Mouse (Mus musculus) mesoderm, embryonic 11.5 days (tissue): ENCODE results near the gene Pfn3.
A peak's percentile ranks its signal among the peaks of the same experiment; 100 is the strongest.
"Not testable (repeated sequence)": the region's sequence is repeated elsewhere in the genome, so short reads cannot be mapped to it uniquely, and the experiment has no call there.

Experiments used
- DNase-seq: peaks from one replicate; pipeline ENCODE4 v3.0.0-alpha.2; 2012; ENCODE audit warnings: low read depth, low spot score

The Pfn3 gene

DNA sequence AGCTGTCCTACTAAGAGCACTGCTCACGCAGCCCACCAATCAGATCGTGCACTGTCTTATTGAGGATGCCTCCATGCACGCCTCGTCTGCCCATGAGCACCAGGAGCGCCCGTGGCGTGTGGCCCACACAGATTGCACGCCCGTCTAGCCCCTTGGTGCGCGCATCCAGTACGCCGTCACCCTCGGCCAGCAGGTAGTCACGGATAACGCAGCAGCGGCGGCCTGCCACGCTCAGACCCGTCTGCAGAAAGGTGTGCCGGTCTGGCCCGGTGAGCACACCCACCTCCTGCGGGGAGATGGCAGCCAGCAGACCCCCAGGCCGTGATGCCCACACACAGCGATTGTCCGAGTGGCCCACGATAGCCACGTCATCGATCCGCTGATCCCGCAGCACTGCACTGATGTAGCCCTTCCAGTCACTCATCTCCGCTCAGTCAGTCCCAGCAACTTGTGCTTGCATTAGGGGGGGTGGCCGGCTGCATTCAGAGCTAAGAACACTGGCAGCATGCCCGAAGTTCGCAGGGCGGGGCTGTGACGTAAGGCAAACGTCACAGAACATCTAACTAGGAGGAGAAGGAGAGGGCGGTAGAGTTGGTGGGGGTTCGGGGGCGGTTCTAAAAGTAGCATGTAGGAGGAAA lies at the start of gene Pfn3:
TSS of gene Pfn3 (minus strand) at position 490 of the 638 bp plus-strand sequence.
- DNase-seq, result peak; percentile 76

GRCm38 (mm10) chr13:55464027-55464884 lies 49.2 kb upstream of the Pfn3 start, which contains the start of gene Prr7:
TSS of gene Prr7 (plus strand) at chr13:55464267.
- peak; percentile 89 for DNase-seq

DNA sequence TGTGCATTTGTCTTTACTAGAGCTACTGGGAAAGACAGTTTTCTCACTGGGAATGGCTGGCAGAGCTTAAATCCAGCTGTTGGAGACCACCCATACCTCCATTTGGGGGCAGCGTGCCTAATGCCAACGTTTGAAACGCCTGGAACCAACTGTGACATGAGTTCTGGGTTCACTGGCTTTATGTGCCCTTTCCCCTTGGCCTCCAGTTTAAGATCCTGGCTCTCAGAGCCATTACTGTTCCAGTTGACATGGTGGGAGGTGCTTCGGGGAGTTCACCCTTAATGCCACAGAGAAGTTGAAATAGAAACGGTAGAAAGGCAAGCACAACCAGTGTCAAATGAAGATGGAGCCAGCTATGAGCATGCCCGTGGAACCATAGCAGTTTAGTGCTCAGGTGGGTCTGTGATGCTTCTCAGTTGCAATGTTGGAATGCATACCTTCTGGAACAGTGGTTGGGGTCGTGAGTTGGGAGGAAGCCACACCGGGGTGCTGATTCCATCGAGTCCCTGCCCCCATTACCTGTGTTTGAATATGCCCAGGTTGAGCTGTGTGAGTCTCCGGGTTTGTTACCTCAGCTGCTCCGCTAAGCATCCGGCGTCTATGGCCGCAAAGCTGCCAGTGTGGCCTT lies 48.5 kb upstream of the Pfn3 start:
- DNase-seq, result no peak

DNA sequence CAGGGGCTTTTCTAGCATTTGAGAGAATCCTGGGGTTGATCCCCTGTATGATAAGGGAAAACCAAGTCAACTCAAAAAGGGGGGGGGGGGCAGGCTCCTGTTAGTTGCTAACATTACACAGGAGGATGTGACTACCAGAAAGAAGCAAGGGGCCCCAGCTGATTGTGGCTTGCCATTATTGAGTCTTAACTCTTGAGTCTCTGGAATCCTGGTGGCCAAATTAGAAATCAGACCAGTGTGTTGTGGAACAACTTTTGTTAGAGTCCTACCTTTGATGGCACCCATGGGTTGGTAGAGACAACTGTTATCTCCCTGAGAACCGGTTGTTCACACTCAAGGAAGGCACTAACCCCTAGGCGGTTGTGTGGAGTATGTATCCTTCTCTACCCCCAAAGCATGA lies 47.9 kb upstream of the Pfn3 start:
- DNase-seq, result no peak

- DNase-seq, result no peak
Measured at GRCm38 (mm10) chr13:55451785-55452549, 36.9 kb upstream of the Pfn3 start.

- no peak for DNase-seq
Measured at GRCm38 (mm10) chr13:55451296-55451695, 36.3 kb upstream of the Pfn3 start.

DNA sequence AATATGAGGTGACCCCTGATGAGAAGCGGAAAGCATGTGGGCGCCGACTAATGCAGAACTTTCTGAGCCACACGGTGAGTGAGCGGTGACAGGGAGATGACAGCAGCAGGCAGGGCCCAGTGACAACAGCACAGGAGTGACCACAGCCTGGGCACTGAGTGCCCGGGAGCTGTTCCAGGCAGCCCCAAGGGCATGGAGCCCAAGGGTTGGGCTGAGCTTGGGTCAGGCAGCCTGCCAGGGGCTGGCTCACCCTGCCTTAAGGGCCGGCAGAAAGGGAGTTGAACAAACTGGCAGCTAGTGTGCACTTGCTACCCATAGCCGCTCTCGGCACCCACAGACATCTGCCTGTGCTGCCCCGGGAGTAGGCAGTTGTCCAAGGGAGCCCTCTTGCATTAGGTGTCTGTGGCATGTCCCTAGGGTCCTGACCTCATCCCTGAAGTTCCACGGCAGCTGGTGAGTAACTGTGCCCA lies 35.5 kb upstream of the Pfn3 start:
- no peak for DNase-seq

DNA sequence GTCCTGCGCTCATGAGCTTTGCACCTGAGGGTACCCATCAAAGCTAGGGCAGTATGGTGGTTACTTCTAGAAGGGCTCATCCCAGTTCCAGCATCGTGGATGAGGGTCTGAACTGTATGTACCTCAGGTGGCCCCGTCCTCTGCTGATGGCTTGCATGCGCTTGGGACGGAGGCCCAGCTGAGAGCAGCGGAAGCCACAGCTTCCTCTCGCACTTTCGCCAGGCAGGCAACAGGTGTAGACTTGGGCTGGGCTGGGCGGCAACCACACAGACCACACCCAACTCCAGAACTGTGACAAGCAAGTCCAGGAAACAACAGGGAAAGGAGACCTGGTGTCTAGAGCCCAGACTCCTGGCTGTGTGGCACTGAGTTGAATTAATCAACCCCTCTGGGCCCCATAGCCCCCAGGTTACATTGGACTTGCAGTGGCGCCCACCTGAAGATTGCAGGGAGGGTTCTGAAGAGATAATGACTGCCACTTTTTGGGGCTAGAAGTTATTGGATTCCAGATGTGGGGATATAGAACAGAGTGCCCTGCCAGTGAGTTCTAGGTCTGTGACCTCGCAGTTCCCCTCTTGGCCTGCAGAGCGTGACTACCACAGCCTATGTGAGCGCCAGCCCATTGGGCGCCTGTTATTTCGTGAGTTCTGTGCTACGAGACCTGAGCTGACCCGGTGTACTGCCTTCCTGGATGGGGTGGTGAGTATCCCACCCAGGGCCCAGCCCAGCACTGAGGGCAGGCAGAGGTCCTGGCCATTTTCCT lies 34.8 kb upstream of the Pfn3 start:
- no peak for DNase-seq

DNA sequence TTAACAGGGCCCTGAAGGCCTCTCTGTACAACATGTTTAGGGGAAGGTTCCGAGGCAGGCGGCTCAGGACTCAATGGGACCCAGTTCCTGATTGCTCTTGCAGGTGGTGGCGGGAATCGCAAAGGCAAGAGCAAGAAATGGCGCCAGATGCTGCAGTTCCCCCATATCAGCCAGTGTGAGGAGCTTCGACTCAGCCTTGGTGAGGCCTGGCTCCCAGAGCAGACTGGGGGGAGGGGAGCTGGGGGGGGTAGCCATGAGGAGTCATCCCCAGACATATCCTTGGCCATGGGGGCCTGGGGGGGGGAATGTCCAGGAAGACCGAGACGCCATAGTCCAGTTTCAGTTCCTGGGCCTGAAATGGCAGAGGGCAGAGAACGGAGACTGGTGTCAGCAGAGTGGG lies 34.2 kb upstream of the Pfn3 start:
- DNase-seq, result no peak

- DNase-seq, result no peak
Measured at GRCm38 (mm10) chr13:55448131-55448530, 33.1 kb upstream of the Pfn3 start.

DNA sequence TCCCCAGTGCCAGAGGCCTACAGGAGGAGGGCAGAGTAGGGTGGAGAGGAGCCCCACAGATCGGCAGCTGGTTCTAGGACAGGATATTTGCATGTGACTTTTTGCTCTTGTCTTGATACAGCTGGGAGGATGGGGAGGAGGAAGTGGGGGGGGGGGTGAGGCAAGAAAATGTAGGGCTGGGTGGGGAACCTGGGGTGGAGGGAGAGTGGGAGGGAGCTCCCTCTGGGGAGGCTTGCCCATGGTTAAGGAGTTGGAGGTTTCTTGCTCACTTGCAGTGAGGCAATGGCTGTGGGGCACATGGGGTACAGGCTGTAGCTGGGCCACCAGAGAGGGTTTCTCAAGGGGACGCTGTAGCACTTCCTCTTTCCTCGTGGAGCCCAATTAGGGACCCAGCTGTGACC lies 32.5 kb upstream of the Pfn3 start:
- DNase-seq, result no peak

GRCm38 (mm10) chr13:55446483-55447105 lies 31.6 kb upstream of the Pfn3 start:
- DNase-seq, result no peak

GRCm38 (mm10) chr13:55445361-55446091 lies 30.5 kb upstream of the Pfn3 start:
- DNase-seq, result peak; percentile 50

DNA sequence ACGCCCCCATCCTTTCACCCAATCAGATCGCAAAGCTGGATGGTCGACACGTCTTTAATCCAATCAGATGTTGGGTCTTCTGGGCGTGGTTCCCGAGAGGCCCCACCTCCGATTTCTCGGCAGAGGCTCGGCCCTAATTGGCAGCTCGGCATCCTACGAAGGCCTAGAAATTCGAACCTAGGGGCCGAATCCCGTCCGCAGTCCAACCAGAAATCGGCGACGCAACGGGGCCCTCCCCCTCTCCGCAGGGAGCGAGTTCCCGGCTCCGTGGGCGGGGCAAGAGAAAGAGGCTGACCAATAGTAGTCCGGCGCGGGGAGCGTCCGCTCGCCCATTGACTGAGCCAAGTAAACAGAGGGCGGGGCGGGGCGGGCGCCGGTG lies 29.9 kb upstream of the Pfn3 start, which contains the start of gene Grk6:
TSS of gene Grk6 (plus strand) at position 136 of the 379 bp plus-strand sequence.
- DNase-seq, result peak; percentile 99

- no peak for DNase-seq
Measured at GRCm38 (mm10) chr13:55444286-55444936, 29.4 kb upstream of the Pfn3 start.

DNA sequence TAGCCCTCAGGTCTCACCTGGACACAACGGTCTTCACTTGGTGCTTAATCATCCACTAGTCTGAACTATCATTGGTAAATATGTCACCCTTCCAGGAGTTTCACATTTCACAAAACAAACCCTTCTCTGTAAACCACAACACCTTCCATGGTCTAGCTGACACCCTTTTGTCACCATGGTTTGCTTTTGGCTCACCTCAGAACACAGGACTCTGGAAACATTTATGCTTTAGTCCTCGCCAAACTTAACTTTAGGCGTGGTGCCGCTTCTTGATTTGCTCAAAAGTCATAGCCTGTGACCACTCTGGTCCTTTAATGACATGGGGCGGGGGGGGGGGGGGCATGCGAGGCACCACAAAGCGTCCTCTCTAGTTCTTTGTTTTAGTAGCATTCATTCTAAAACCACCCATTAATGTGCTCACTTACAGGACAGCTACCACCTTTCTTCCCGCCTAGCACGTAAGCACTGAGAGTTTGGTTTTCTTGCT lies 28.8 kb upstream of the Pfn3 start:
- DNase-seq, result no peak

GRCm38 (mm10) chr13:55437111-55437629 lies 22.1 kb upstream of the Pfn3 start:
- not testable (repeated sequence) for DNase-seq

DNA sequence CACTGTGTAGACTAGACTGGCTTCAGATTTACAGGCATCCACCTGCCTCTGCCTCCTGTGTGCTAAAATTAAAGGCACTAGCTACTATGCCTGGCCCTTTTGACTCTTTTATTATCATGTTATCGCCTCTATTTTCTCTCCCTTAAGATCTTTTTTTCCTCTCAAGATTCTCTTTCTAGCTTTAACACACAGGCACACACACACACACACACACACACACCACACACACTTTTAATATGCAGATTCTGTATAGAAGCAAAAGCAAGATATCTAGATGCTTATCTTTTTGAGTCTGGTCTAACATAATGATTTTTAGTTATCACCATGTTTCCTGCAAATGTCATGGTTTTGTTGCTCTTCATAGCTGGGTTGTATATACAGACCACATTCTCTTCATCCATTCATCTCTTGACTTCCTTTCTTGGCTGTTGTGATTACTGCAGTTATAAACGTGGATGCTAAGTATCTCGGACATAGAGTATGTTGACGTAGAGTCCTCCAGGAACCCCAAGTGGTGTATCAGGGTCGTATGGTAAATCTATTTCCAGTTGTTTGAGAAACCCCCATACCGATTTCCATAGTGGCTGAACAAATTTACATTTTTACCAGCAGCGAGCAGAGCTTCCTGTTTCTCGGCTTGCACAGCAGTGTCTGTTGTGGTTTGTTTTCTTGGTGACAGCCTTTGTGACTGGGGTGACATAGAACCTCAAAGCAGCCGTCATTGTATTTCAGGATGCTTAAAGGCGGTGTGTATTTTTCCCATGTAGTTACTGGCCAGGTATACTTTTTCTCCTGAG lies 17.1 kb upstream of the Pfn3 start:
- no peak for DNase-seq
